Comparison of ENCODE assay signal across 9 mouse cellular contexts in the genomic region with DNA sequence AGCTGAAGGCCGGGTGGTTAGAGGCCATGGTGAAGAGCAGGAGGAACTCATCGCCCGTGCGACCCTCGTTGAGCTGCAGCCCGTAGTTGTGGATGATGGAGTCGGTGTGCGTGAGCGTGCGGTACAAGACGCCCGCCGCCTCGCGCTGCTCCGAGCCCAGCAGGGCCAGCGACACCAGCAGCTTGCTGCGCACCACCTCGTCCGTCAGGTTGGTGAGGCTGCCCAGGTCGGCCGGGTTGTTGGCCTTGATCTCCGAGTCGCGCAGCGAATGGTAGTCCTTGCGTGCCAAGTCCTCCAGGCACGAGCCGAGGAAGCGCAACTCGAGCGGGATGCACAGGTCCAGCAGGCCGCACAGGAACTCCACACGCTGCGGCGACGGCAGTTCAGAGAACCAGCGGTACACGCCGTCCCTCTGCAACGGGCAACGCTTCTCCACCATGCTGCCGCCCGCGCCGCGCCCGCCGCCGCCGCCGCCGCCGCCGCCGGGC. TPM values are rescaled to one million over a fixed set of nuclear protein-coding genes. Genes with fewer than 3 reads are reported as not detected.
DNase-seq lines count a peak whose midpoint lies in the region; ATAC-seq and TF ChIP-seq lines count a peak whose summit lies in the region.
"Had no signal": no experiment of that assay in that cellular context is flagged by ENCODE, and none has a peak within 500 bp of the region (broad histone marks: within the 10 kb centered on the region; RNA-seq: fewer than 3 reads in every experiment).

No protein-coding gene starts in this region.

- peak overlapping the region; percentile 82 for H3K27ac ChIP-seq in forebrain, embryonic 12.5 days
- peak overlapping the region; percentile 78 for H3K27ac ChIP-seq in hindbrain, embryonic 14.5 days
- H3K27ac ChIP-seq in liver, embryonic 15.5 days (replicated peaks), result no peak overlapping the region
- H3K27ac ChIP-seq: macrophage had no signal

- H3K9ac ChIP-seq in forebrain, embryonic 12.5 days, result peak overlapping the region; percentile 92
- peak overlapping the region; percentile 93 for H3K9ac ChIP-seq in hindbrain, embryonic 14.5 days
- H3K9ac ChIP-seq in liver, embryonic 15.5 days, result peak overlapping the region; percentile 25; the same call in 1 of the 2 replicates

- DNase-seq in left cerebral cortex, postnatal 36 days (ENCODE audit: low spot score in 2 of 2), result peak; percentile 59 to 70
- DNase-seq in left cerebral cortex, adult 8-10 months (ENCODE audit: low spot score in 2 of 2), result no peak
- peak; percentile 68 for DNase-seq in brain, embryonic 14.5 days (ENCODE audit: low read depth)
- DNase-seq in hindbrain, embryonic 14.5 days (ENCODE audit: low spot score), result no peak
- peak; percentile 68 to 77 for DNase-seq in right cerebral cortex, postnatal 10 days (ENCODE audit: low spot score in 2 of 2)
- DNase-seq in natural killer cell, adult 2 months (ENCODE audit: low spot score in 2 of 2), result no peak

- H3K4me3 ChIP-seq in forebrain, embryonic 12.5 days (replicated peaks), result peak overlapping the region; percentile 88
- H3K4me3 ChIP-seq in hindbrain, embryonic 14.5 days (replicated peaks; ENCODE audit: low read length), result peak overlapping the region; percentile 93
- peak overlapping the region; percentile 52 for H3K4me3 ChIP-seq in liver, embryonic 15.5 days (replicated peaks)

- intact Hi-C loops in left cerebral cortex, postnatal 36 days (cut with DNase I), result loop anchor here (5.0 kb wide), 2 partner anchors 50 to 80 kb away; no protein-coding TSS in a partner anchor

- H3K9me3 ChIP-seq in forebrain, embryonic 12.5 days, result no peaks in the 10 kb centered on the region
- no peaks in the 10 kb centered on the region for H3K9me3 ChIP-seq in hindbrain, embryonic 14.5 days (ENCODE audit: control insufficient read depth, low read length)
- H3K9me3 ChIP-seq in liver, embryonic 15.5 days (replicated peaks), result no peaks in the 10 kb centered on the region

- H3K4me1 ChIP-seq in forebrain, embryonic 12.5 days, result peaks cover 63% of the 10 kb centered on the region
- H3K4me1 ChIP-seq in hindbrain, embryonic 14.5 days (replicated peaks; ENCODE audit: control insufficient read depth, insufficient read depth, low read length), result peaks cover 60% of the 10 kb centered on the region
- H3K4me1 ChIP-seq in liver, embryonic 15.5 days (replicated peaks), result peaks cover 18% of the 10 kb centered on the region

- H3K27me3 ChIP-seq in forebrain, embryonic 12.5 days, result no peaks in the 10 kb centered on the region
- H3K27me3 ChIP-seq in hindbrain, embryonic 14.5 days (ENCODE audit: control insufficient read depth, insufficient read depth, low read length), result no peaks in the 10 kb centered on the region
- peaks cover 83% of the 10 kb centered on the region for H3K27me3 ChIP-seq in liver, embryonic 15.5 days

- WGBS in forebrain, embryonic 12.5 days, result under 1% methylated on average over 53 of the region's 56 CpGs
- under 1% methylated on average over 39 of the region's 56 CpGs for WGBS in hindbrain, embryonic 14.5 days
- WGBS in liver, embryonic 15.5 days (ENCODE audit: insufficient replicate concordance), result 2% methylated on average over 51 of the region's 56 CpGs

- H3K4me2 ChIP-seq in forebrain, embryonic 12.5 days, result peak overlapping the region; percentile 99
- peak overlapping the region; percentile 100 for H3K4me2 ChIP-seq in hindbrain, embryonic 14.5 days (replicated peaks)
- H3K4me2 ChIP-seq in liver, embryonic 15.5 days, result peak overlapping the region; percentile 61

- no peak for TF ChIP-seq CTCF in brain, embryonic 14.5 days (IDR thresholded peaks at IDR 0.05; ENCODE audit: borderline replicate concordance, extremely low read depth, insufficient read depth, insufficient read length)

- peak; percentile 2; the same call in 1 of the 2 replicates for ATAC-seq in forebrain, embryonic 12.5 days (ENCODE audit: low FRiP score)
- ATAC-seq in hindbrain, embryonic 14.5 days (ENCODE audit: low FRiP score), result no peak
- no peak for ATAC-seq in liver, embryonic 15.5 days (ENCODE audit: insufficient read depth)

- TF ChIP-seq POLR2A in brain, embryonic 14.5 days (IDR thresholded peaks at IDR 0.05; ENCODE audit: borderline replicate concordance, extremely low read depth, insufficient read depth, insufficient read length, poor library complexity, severe bottlenecking), result no peak

- 0 out of 2 replicates have a peak, but pooled peaks cover 9% of the 10 kb centered on the region for H3K36me3 ChIP-seq in forebrain, embryonic 12.5 days (replicated peaks)
- H3K36me3 ChIP-seq in hindbrain, embryonic 14.5 days (replicated peaks; ENCODE audit: control insufficient read depth, insufficient read depth), result no peaks in the 10 kb centered on the region
- no peaks in the 10 kb centered on the region for H3K36me3 ChIP-seq in liver, embryonic 15.5 days (replicated peaks)

RNA-seq across cellular contexts. Expression of a gene that starts 0.8 kb away (rescaled TPM):
- total RNA-seq in left cerebral cortex, postnatal 36 days (2021), result 10 to 100 TPM; 61.3 to 75.3 TPM
- total RNA-seq in left cerebral cortex, adult 8-10 months (2022), result 10 to 100 TPM; 68.6 to 73.0 (median 70.5) TPM
- 66.6 and 84.4 TPM in 2 replicates for polyA plus RNA-seq in brain, embryonic 14.5 days (2012; rRNA removed)
- 28.3 and 30.5 TPM in 2 replicates for polyA plus RNA-seq in forebrain, embryonic 12.5 days (2016; fragmentation: Nextera tagmentation; extraction: Ambion mirVana)
- 33.5 and 35.6 TPM in 2 replicates for polyA plus RNA-seq in hindbrain, embryonic 14.5 days (2014; fragmentation: Nextera tagmentation; extraction: Ambion mirVana)
- 0.89 and 1.6 TPM in 2 replicates for polyA plus RNA-seq in liver, embryonic 15.5 days (2015; fragmentation: Nextera tagmentation; extraction: Ambion mirVana)

Comparison
In these comparisons a context has a peak if more than half of its experiments do, and no peak if none do; other contexts are left out.
1. DNase-seq: peak in left cerebral cortex, postnatal 36 days (2 of 2), brain, embryonic 14.5 days (single experiment) and right cerebral cortex, postnatal 10 days (2 of 2); none in left cerebral cortex, adult 8-10 months (0 of 2), hindbrain, embryonic 14.5 days (single experiment) and natural killer cell, adult 2 months (0 of 2).
2. H3K9ac ChIP-seq: peak in every context shown above with its lines; median percentile 93 in hindbrain, embryonic 14.5 days; 92 in forebrain, embryonic 12.5 days; 25 in liver, embryonic 15.5 days.
3. RNA of a gene that starts 0.8 kb away (polyA plus RNA-seq): 66.6 to 84.4 TPM in brain, embryonic 14.5 days, 33.5 to 35.6 TPM in hindbrain, embryonic 14.5 days and 28.3 to 30.5 TPM in forebrain, embryonic 12.5 days; 0.89 to 1.6 TPM in liver, embryonic 15.5 days; every median in the first group is over 10 times any median in the second.
4. Peak in every context shown above with its lines, with median percentiles within 50 percentile points of each other: H3K4me2 ChIP-seq and H3K4me3 ChIP-seq.